Mouse (Mus musculus): ENCODE measurements around the gene Islr2. TPM values are rescaled to one million over a fixed set of nuclear protein-coding genes. Genes with fewer than 3 reads are reported as not detected.

The Islr2 gene
- polyA plus RNA-seq, 1 experiment, result 0.67 TPM

- H3K9ac ChIP-seq (ENCODE audit: low read depth, poor library complexity, severe bottlenecking), result no peak overlapping the region
- H3K27me3 ChIP-seq (ENCODE audit: control insufficient read depth, insufficient read depth, low read length, poor library complexity, severe bottlenecking), result no peaks in the 10 kb centered on the region
- no peak overlapping the region for H3K4me3 ChIP-seq (ENCODE audit: low read depth, low read length)
- no peaks in the 10 kb centered on the region for H3K4me1 ChIP-seq (ENCODE audit: control insufficient read depth, insufficient read depth, low read length)
- no peaks in the 10 kb centered on the region for H3K36me3 ChIP-seq (ENCODE audit: control insufficient read depth, insufficient read depth, low read length, poor library complexity, severe bottlenecking)
- no peak overlapping the region for H3K27ac ChIP-seq (ENCODE audit: insufficient read depth, low read length)
- H3K9me3 ChIP-seq (replicated peaks; ENCODE audit: control insufficient read depth, insufficient read depth, low read length, poor library complexity, severe bottlenecking), result no peaks in the 10 kb centered on the region
- TF ChIP-seq CTCF (IDR thresholded peaks at IDR 0.05; ENCODE audit: low read depth, low read length) (no peak), POLR2A (IDR thresholded peaks at IDR 0.05; ENCODE audit: insufficient read depth, low read length) (no peak), EP300 (IDR thresholded peaks at IDR 0.05; ENCODE audit: insufficient read depth, low read depth, low read length) (no peak)
Observed at GRCm38 (mm10) chr9:58177165-58177564, 27.0 kb downstream of the Islr2 start.

GRCm38 (mm10) chr9:58175745-58176487, 28.2 kb downstream of the Islr2 start:
- H3K27me3 ChIP-seq (ENCODE audit: control insufficient read depth, insufficient read depth, low read length, poor library complexity, severe bottlenecking), result no peaks in the 10 kb centered on the region; the same call in 1 of the 2 replicates
- H3K9me3 ChIP-seq (replicated peaks; ENCODE audit: control insufficient read depth, insufficient read depth, low read length, poor library complexity, severe bottlenecking), result no peaks in the 10 kb centered on the region
- no peak overlapping the region for H3K4me3 ChIP-seq (ENCODE audit: low read depth, low read length)
- H3K36me3 ChIP-seq (ENCODE audit: control insufficient read depth, insufficient read depth, low read length, poor library complexity, severe bottlenecking), result no peaks in the 10 kb centered on the region
- no peak for TF ChIP-seq EP300 (IDR thresholded peaks at IDR 0.05; ENCODE audit: insufficient read depth, low read depth, low read length)
- H3K4me1 ChIP-seq (ENCODE audit: control insufficient read depth, insufficient read depth, low read length), result no peaks in the 10 kb centered on the region
- no peak overlapping the region for H3K9ac ChIP-seq (ENCODE audit: low read depth, poor library complexity, severe bottlenecking)
- no peak overlapping the region for H3K27ac ChIP-seq (ENCODE audit: insufficient read depth, low read length)

GRCm38 (mm10) chr9:58174818-58175251, 29.3 kb downstream of the Islr2 start:
- no peaks in the 10 kb centered on the region for H3K4me1 ChIP-seq (ENCODE audit: control insufficient read depth, insufficient read depth, low read length)
- H3K36me3 ChIP-seq (ENCODE audit: control insufficient read depth, insufficient read depth, low read length, poor library complexity, severe bottlenecking), result no peaks in the 10 kb centered on the region
- no peak for TF ChIP-seq POLR2A (IDR thresholded peaks at IDR 0.05; ENCODE audit: insufficient read depth, low read length)
- H3K9ac ChIP-seq (ENCODE audit: low read depth, poor library complexity, severe bottlenecking), result no peak overlapping the region
- H3K9me3 ChIP-seq (replicated peaks; ENCODE audit: control insufficient read depth, insufficient read depth, low read length, poor library complexity, severe bottlenecking), result no peaks in the 10 kb centered on the region
- no peak overlapping the region for H3K4me3 ChIP-seq (ENCODE audit: low read depth, low read length)
- no peaks in the 10 kb centered on the region; the same call in 1 of the 2 replicates for H3K27me3 ChIP-seq (ENCODE audit: control insufficient read depth, insufficient read depth, low read length, poor library complexity, severe bottlenecking)
- no peak overlapping the region for H3K27ac ChIP-seq (ENCODE audit: insufficient read depth, low read length)

GRCm38 (mm10) chr9:58172863-58173262, 31.3 kb downstream of the Islr2 start:
- Histone ChIP-seq H3K4me3 (ENCODE audit: low read depth, low read length) (no peak overlapping the region), H3K27ac (ENCODE audit: insufficient read depth, low read length) (no peak overlapping the region), H3K36me3 (ENCODE audit: control insufficient read depth, insufficient read depth, low read length, poor library complexity, severe bottlenecking) (no peaks in the 10 kb centered on the region), H3K27me3 (ENCODE audit: control insufficient read depth, insufficient read depth, low read length, poor library complexity, severe bottlenecking) (no peaks in the 10 kb centered on the region; the same call in 1 of the 2 replicates), H3K4me1 (ENCODE audit: control insufficient read depth, insufficient read depth, low read length) (no peaks in the 10 kb centered on the region), H3K9me3 (replicated peaks; ENCODE audit: control insufficient read depth, insufficient read depth, low read length, poor library complexity, severe bottlenecking) (no peaks in the 10 kb centered on the region), H3K9ac (ENCODE audit: low read depth, poor library complexity, severe bottlenecking) (no peak overlapping the region)
- TF ChIP-seq EP300 (IDR thresholded peaks at IDR 0.05; ENCODE audit: insufficient read depth, low read depth, low read length) (no peak), POLR2A (IDR thresholded peaks at IDR 0.05; ENCODE audit: insufficient read depth, low read length) (no peak), CTCF (IDR thresholded peaks at IDR 0.05; ENCODE audit: low read depth, low read length) (no peak)

GRCm38 (mm10) chr9:58169426-58169825, 34.7 kb downstream of the Islr2 start:
- Histone ChIP-seq H3K36me3 (ENCODE audit: control insufficient read depth, insufficient read depth, low read length, poor library complexity, severe bottlenecking) (no peaks in the 10 kb centered on the region), H3K4me1 (ENCODE audit: control insufficient read depth, insufficient read depth, low read length) (no peaks in the 10 kb centered on the region), H3K9ac (ENCODE audit: low read depth, poor library complexity, severe bottlenecking) (no peak overlapping the region), H3K4me3 (ENCODE audit: low read depth, low read length) (no peak overlapping the region), H3K9me3 (replicated peaks; ENCODE audit: control insufficient read depth, insufficient read depth, low read length, poor library complexity, severe bottlenecking) (0 out of 2 replicates have a peak, but pooled peaks cover 4% of the 10 kb centered on the region), H3K27ac (ENCODE audit: insufficient read depth, low read length) (no peak overlapping the region), H3K27me3 (ENCODE audit: control insufficient read depth, insufficient read depth, low read length, poor library complexity, severe bottlenecking) (no peaks in the 10 kb centered on the region; the same call in 1 of the 2 replicates)
- TF ChIP-seq POLR2A (IDR thresholded peaks at IDR 0.05; ENCODE audit: insufficient read depth, low read length) (no peak), EP300 (IDR thresholded peaks at IDR 0.05; ENCODE audit: insufficient read depth, low read depth, low read length) (no peak), CTCF (IDR thresholded peaks at IDR 0.05; ENCODE audit: low read depth, low read length) (no peak)

- Histone ChIP-seq H3K9ac (ENCODE audit: low read depth, poor library complexity, severe bottlenecking) (no peak overlapping the region), H3K27ac (ENCODE audit: insufficient read depth, low read length) (no peak overlapping the region), H3K27me3 (ENCODE audit: control insufficient read depth, insufficient read depth, low read length, poor library complexity, severe bottlenecking) (no peaks in the 10 kb centered on the region; the same call in 1 of the 2 replicates), H3K4me1 (ENCODE audit: control insufficient read depth, insufficient read depth, low read length) (no peaks in the 10 kb centered on the region), H3K9me3 (replicated peaks; ENCODE audit: control insufficient read depth, insufficient read depth, low read length, poor library complexity, severe bottlenecking) (0 out of 2 replicates have a peak, but pooled peaks cover 4% of the 10 kb centered on the region), H3K36me3 (ENCODE audit: control insufficient read depth, insufficient read depth, low read length, poor library complexity, severe bottlenecking) (no peaks in the 10 kb centered on the region), H3K4me3 (ENCODE audit: low read depth, low read length) (no peak overlapping the region)
- TF ChIP-seq CTCF (IDR thresholded peaks at IDR 0.05; ENCODE audit: low read depth, low read length), result no peak
- TF ChIP-seq POLR2A (IDR thresholded peaks at IDR 0.05; ENCODE audit: insufficient read depth, low read length), result no peak
- no peak for TF ChIP-seq EP300 (IDR thresholded peaks at IDR 0.05; ENCODE audit: insufficient read depth, low read depth, low read length)
Observed at GRCm38 (mm10) chr9:58168880-58169279, 35.2 kb downstream of the Islr2 start.
